In the genomic region with DNA sequence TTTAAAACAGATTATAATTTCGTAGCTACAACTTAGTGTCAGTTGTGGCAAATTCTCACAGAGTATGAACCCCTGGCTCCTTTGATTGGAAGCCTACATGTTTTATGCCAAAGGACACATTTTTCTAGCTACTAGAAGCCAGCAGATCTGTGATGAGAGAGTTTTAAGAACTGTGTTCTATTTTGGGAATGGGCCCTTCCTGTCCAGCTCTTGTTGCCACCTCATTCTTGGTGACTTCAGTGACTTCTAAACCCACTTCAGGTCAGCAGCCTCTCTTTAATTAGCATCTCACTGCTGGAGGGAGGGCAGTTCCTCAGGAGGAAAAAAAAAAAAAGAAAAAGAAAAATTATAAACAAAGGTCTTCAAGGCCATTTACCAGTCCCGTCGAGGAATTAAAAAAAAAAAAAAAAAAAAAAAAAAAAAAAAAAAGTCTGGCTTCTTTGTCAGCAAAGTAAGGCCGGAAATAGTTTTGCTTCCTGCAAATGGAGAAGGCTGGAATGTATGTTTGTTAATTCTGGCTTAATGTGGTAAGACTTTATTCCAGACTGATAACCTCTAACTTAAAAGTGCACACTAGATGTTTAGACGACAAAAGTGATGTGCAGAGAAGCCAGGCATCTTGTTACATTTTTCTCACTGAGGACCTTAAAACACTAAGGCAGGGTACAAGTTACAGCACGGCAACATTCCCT, we compare ENCODE assay signal across 17 mouse cellular contexts.
DNase-seq lines count a peak whose midpoint lies in the region; ATAC-seq and TF ChIP-seq lines count a peak whose summit lies in the region.
"Had no signal": no experiment of that assay in that cellular context is flagged by ENCODE, and none has a peak within 500 bp of the region (broad histone marks: within the 10 kb centered on the region; RNA-seq: fewer than 3 reads in every experiment).

No protein-coding gene starts in this region.

- peaks cover 34% of the 10 kb centered on the region for H3K36me3 ChIP-seq in heart, adult 2 months (ENCODE audit: control insufficient read depth, insufficient read depth, low read length)
- H3K36me3 ChIP-seq in kidney, embryonic 15.5 days = no peaks in the 10 kb centered on the region
- no peaks in the 10 kb centered on the region for H3K36me3 ChIP-seq in macrophage (ENCODE audit: inconsistent target)
- H3K36me3 ChIP-seq: embryonic facial prominence, embryonic 12.5 days; intestine, embryonic 15.5 days; midbrain, embryonic 13.5 days; neural tube, embryonic 15.5 days had no signal

- no peak for DNase-seq in heart, adult 2 months
- DNase-seq in heart, postnatal 14 days = no peak
- no peak for DNase-seq in kidney, adult 18-20 months
- DNase-seq in lung, postnatal 10 days = peak; percentile 28
- no peak for DNase-seq in lung, postnatal 25 days (ENCODE audit: low spot score)
- no peak for DNase-seq in thymus, postnatal 4 days
- DNase-seq: adrenal gland, postnatal 36 days; cerebellum, adult 9-10 months; layer of hippocampus, postnatal 36 days had no signal

- no peak for TF ChIP-seq CTCF in heart, adult 2 months (IDR thresholded peaks at IDR 0.05)

- H3K4me2 ChIP-seq in kidney, embryonic 15.5 days = no peak overlapping the region
- H3K4me2 ChIP-seq: embryonic facial prominence, embryonic 12.5 days; hindbrain, embryonic 14.5 days; intestine, embryonic 15.5 days; midbrain, embryonic 13.5 days; neural tube, embryonic 15.5 days had no signal

- H3K9ac ChIP-seq in heart, adult 2 months (ENCODE audit: low read depth, low read length) = no peak overlapping the region
- no peak overlapping the region for H3K9ac ChIP-seq in kidney, embryonic 15.5 days
- H3K9ac ChIP-seq: embryonic facial prominence, embryonic 12.5 days; hindbrain, embryonic 14.5 days; intestine, embryonic 15.5 days; midbrain, embryonic 13.5 days; neural tube, embryonic 15.5 days had no signal

- no peak for TF ChIP-seq POLR2A in heart, adult 2 months (IDR thresholded peaks at IDR 0.05; ENCODE audit: insufficient read depth, low read depth, low read length)

- H3K27me3 ChIP-seq in heart, adult 2 months (ENCODE audit: control insufficient read depth, insufficient read depth, low read length) = no peaks in the 10 kb centered on the region
- H3K27me3 ChIP-seq in kidney, embryonic 15.5 days = no peaks in the 10 kb centered on the region
- H3K27me3 ChIP-seq: embryonic facial prominence, embryonic 12.5 days; midbrain, embryonic 13.5 days; neural tube, embryonic 15.5 days had no signal

- H3K4me1 ChIP-seq in heart, adult 2 months (ENCODE audit: control insufficient read depth, insufficient read depth, low read length) = peaks cover 25% of the 10 kb centered on the region
- peaks cover 29% of the 10 kb centered on the region for H3K4me1 ChIP-seq in kidney, embryonic 15.5 days
- H3K4me1 ChIP-seq: intestine, embryonic 15.5 days; midbrain, embryonic 13.5 days; neural tube, embryonic 15.5 days had no signal

- intact Hi-C loops in heart, adult 2 months (cut with DNase I) = loop anchor here (5.0 to 10.0 kb wide), 4 partner anchors 65 to 395 kb away; no protein-coding TSS in a partner anchor
- intact Hi-C loops in heart, postnatal 14 days (cut with DNase I) = loop anchor here (5.0 to 10.0 kb wide), 3 partner anchors 95 to 232 kb away; partner anchors contain the start of gene Itgb6

- no peak overlapping the region for H3K4me3 ChIP-seq in heart, adult 2 months
- H3K4me3 ChIP-seq in kidney, embryonic 15.5 days (replicated peaks) = no peak overlapping the region
- H3K4me3 ChIP-seq in macrophage (ENCODE audit: inconsistent target) = no peak overlapping the region
- H3K4me3 ChIP-seq: embryonic facial prominence, embryonic 12.5 days; intestine, embryonic 15.5 days; midbrain, embryonic 13.5 days; neural tube, embryonic 15.5 days had no signal

- no peak for ATAC-seq in kidney, embryonic 15.5 days (replicated peaks; ENCODE audit: low FRiP score)
- ATAC-seq: forebrain, embryonic 16.5 days; intestine, embryonic 15.5 days; midbrain, embryonic 13.5 days had no signal

- H3K27ac ChIP-seq in heart, adult 2 months = peak overlapping the region; percentile 72
- H3K27ac ChIP-seq in kidney, embryonic 15.5 days = peak overlapping the region; percentile 66
- H3K27ac ChIP-seq in macrophage = peak overlapping the region; percentile 93
- H3K27ac ChIP-seq: embryonic facial prominence, embryonic 12.5 days; hindbrain, embryonic 14.5 days; midbrain, embryonic 13.5 days; neural tube, embryonic 15.5 days had no signal

- H3K9me3 ChIP-seq in kidney, embryonic 15.5 days (replicated peaks) = no peaks in the 10 kb centered on the region
- H3K9me3 ChIP-seq: embryonic facial prominence, embryonic 12.5 days; intestine, embryonic 15.5 days; midbrain, embryonic 13.5 days; neural tube, embryonic 15.5 days had no signal

- WGBS in heart, adult 2 months = 24% methylated on average over 6 of the region's 6 CpGs
- WGBS in kidney, embryonic 15.5 days = 44% methylated on average over 6 of the region's 6 CpGs
- 35% methylated on average over 6 of the region's 6 CpGs for WGBS in macrophage (ENCODE audit: missing documents)

- no peak for TF ChIP-seq EP300 in heart, adult 2 months (IDR thresholded peaks at IDR 0.05; ENCODE audit: insufficient read depth, low read depth, low read length)

- peaks cover 3% of the 10 kb centered on the region; the same call in 1 of the 2 replicates for H3K79me2 ChIP-seq in heart, adult 2 months (replicated peaks; ENCODE audit: control insufficient read depth, insufficient read depth, low read length)
- no peaks in the 10 kb centered on the region; the same call in 1 of the 2 replicates for H3K79me2 ChIP-seq in macrophage (ENCODE audit: inconsistent target)
